In genomic region chr3:65958102-65958839, GRCm38 (mm10) we compare ENCODE assay signal across 1 mouse cellular context.
TF ChIP-seq lines count a peak whose summit lies in the region.

TSS of gene Ccnl1 (minus strand) at chr3:65958249.

TF ChIP-seq in CH12.LX, 34 proteins besides CTCF, POLR2A, EP300 and RAD21 (continued from another document):
- TF ChIP-seq USF1 (IDR thresholded peaks at IDR 0.05; ENCODE audit: low read depth, low read length) (no peak; the same call in 1 of the 2 replicates), ZC3H11A (IDR thresholded peaks at IDR 0.05; ENCODE audit: low read depth, low read length) (no peak), MAFK (IDR thresholded peaks at IDR 0.05; ENCODE audit: insufficient replicate concordance, low read length) (no peak), NELFE (IDR thresholded peaks at IDR 0.05; ENCODE audit: low read depth, low read length) (peak; percentile 97), POLR2AphosphoS2 (IDR thresholded peaks at IDR 0.05; ENCODE audit: low read depth, low read length) (peak; percentile 71), MAX (IDR thresholded peaks at IDR 0.05; ENCODE audit: low read length) (no peak; the same call in none of the 2 replicates), NRF1 (IDR thresholded peaks at IDR 0.05; ENCODE audit: low read depth, low read length) (peak; percentile 67), E2F4 (IDR thresholded peaks at IDR 0.05; ENCODE audit: insufficient replicate concordance, low read depth, low read length) (0 out of 2 replicates have a peak, but pooled peaks have one; percentile 51), JUND (conservative IDR thresholded peaks at IDR 0.05; ENCODE audit: low read depth, low read length) (no peak), GABPA (IDR thresholded peaks at IDR 0.05; ENCODE audit: insufficient replicate concordance, low read depth, low read length) (no peak), UBTF (IDR thresholded peaks at IDR 0.05; ENCODE audit: low read depth, low read length) (peak; percentile 67; the same call in 1 of the 2 replicates), TBP (conservative IDR thresholded peaks at IDR 0.05; ENCODE audit: low read depth, low read length) (peak; percentile 78; the same call in 1 of the 2 replicates)
